Mouse (Mus musculus) hematopoietic multipotent progenitor cell, adult 10-12 weeks (in vitro differentiated cells): Measurements from ENCODE around the gene Kdelc1. TPM values are rescaled to one million over a fixed set of nuclear protein-coding genes. Genes with fewer than 3 reads are reported as not detected.

ENCODE experiments used
- polyA plus RNA-seq: library from polyadenylated mRNA; stranded (reverse); fragments of >175 nt; gene quantifications from 2 replicates; pipeline ENCODE4 v1.2.3, GENCODE M21; 2012; ENCODE audit warnings: low replicate concordance

The Kdelc1 gene
- polyA plus RNA-seq: 0.72 and 1.7 TPM in 2 replicates

DNA sequence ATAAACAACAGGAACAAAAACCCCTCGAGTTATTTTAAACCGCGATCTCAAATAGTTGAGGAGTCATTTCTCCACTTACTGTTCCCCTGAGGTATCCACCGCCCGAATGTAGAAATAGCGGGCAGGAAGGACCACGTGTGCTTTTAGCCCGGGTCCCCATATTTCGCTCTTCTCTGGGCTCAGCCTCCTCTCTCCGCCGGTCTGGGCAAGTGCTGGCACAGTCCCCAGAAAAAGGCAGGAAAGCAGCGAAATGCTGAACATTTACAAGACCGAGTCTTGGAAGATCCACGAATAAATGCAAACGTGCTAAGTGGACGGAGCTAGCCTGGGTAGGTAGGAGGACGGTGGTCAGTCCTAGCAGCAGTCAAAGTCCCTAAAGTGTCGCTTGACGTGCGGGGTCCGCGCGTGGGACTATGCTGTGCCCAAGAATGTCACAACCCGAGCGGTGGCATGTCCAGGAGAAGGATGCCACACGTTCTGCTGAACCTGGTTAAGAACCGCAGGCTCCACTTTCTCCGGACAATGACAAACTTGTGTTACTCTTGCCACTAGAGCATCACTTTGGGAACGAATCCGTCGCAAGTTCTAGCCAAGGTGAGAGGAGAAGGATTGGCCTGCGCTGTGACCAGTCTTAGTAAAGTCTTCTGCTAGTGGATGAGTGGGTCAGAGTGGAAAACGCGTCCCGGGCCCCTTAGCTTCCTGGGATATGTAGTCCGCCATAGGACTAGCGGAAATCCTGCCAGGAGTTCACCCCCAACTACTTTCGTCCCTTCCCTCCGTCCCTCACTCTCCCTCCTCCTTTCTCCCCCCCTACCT is at the start of gene Kdelc1, which contains the start of gene Bivm:
Gene Kdelc1 (minus strand): TSS at position 570 of the 816 bp plus-strand sequence.
Gene Bivm (plus strand): TSS at position 719 of the 816 bp plus-strand sequence.

GRCm38 (mm10) chr1:44147563-44148381 is 29.2 kb upstream of the Kdelc1 start, which contains the start of gene Ercc5:
Ercc5 (plus strand) TSS chr1:44147744.

DNA sequence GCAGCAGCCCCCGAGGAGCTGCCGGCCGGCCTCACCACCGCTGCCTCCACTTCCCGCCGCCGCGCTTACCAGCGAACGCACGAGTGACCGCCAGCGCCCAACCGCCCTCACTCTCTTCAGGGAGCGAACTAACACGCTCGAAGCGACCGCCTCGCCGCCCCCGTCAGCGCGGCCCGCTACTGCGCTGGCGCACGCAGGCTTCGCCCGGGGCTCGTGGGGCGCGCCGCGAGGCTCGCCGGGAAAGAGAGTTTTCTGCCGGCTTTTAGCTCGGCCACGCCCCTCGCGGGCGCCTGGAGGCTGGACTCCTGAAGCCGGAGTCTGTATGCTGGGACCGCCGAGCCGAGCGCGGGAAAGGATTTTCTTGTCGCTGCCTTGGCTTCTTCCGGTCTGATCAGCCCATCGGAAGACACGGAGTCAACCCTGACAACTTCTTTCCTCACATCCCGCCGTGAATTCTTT is 16.3 kb downstream of the Kdelc1 start, which contains the start of gene Tex30:
Gene Tex30 (minus strand): TSS at position 183 of the 459 bp plus-strand sequence.

GRCm38 (mm10) chr1:44061836-44062235 is 56.8 kb downstream of the Kdelc1 start, which contains the start of gene Gm8251:
Gm8251 (minus strand) TSS chr1:44061936.

Other genes starting within 250 kb of the Kdelc1 start
- 9.7 and 9.9 TPM in 2 replicates for gene Tpp2, start 185.2 kb downstream of the Kdelc1 start, polyA plus RNA-seq
- gene Mettl21c, start 98.8 kb downstream of the Kdelc1 start, polyA plus RNA-seq: not detected in 2 replicates
- gene Gm8251, start 56.9 kb downstream of the Kdelc1 start, polyA plus RNA-seq: 0.06 and 0.07 TPM in 2 replicates
- gene Tex30, start 16.4 kb downstream of the Kdelc1 start, polyA plus RNA-seq: 3.3 and 4.5 TPM in 2 replicates
- 2.5 and 3.5 TPM in 2 replicates for gene Bivm, start 149 bp upstream of the Kdelc1 start, polyA plus RNA-seq
- gene Ercc5, start 28.9 kb upstream of the Kdelc1 start, polyA plus RNA-seq: 4.1 and 4.6 TPM in 2 replicates
- not detected in 2 replicates for gene Mettl21e, start 100.2 kb upstream of the Kdelc1 start, polyA plus RNA-seq